ENCODE assay signal across 18 mouse cellular contexts in genomic region chr7:3397797-3398196, GRCm38 (mm10). TPM values are rescaled to one million over a fixed set of nuclear protein-coding genes. Genes with fewer than 3 reads are reported as not detected.
DNase-seq lines count a peak whose midpoint lies in the region; ATAC-seq lines count a peak whose summit lies in the region.
"Had no signal": no experiment of that assay in that cellular context is flagged by ENCODE, and none has a peak within 500 bp of the region (broad histone marks: within the 10 kb centered on the region; RNA-seq: fewer than 3 reads in every experiment).

No protein-coding gene starts in this region.

- no peaks in the 10 kb centered on the region for H3K4me1 ChIP-seq in kidney, embryonic 14.5 days (ENCODE audit: control insufficient read depth, insufficient read depth, low read length)
- H3K4me1 ChIP-seq in hindbrain, embryonic 13.5 days (replicated peaks), result peaks cover 43% of the 10 kb centered on the region
- H3K4me1 ChIP-seq in midbrain, embryonic 16.5 days (ENCODE audit: control insufficient read depth, insufficient read depth, low read length), result peaks cover 26% of the 10 kb centered on the region
- H3K4me1 ChIP-seq: embryonic facial prominence, embryonic 15.5 days; heart, embryonic 15.5 days; limb, embryonic 12.5 days had no signal

- H3K4me2 ChIP-seq in kidney, embryonic 14.5 days (replicated peaks; ENCODE audit: low read depth, low read length), result no peak overlapping the region
- peak overlapping the region; percentile 16; the same call in 1 of the 2 replicates for H3K4me2 ChIP-seq in hindbrain, embryonic 13.5 days
- H3K4me2 ChIP-seq in midbrain, embryonic 16.5 days (ENCODE audit: low read length), result peak overlapping the region; percentile 29
- H3K4me2 ChIP-seq: embryonic facial prominence, embryonic 15.5 days; heart, embryonic 15.5 days; limb, embryonic 12.5 days had no signal

- H3K4me3 ChIP-seq in kidney, embryonic 14.5 days (ENCODE audit: low read length), result no peak overlapping the region
- no peak overlapping the region for H3K4me3 ChIP-seq in hindbrain, embryonic 13.5 days
- H3K4me3 ChIP-seq in midbrain, embryonic 16.5 days (ENCODE audit: low read depth, low read length), result no peak overlapping the region
- H3K4me3 ChIP-seq: embryonic facial prominence, embryonic 15.5 days; heart, embryonic 15.5 days; limb, embryonic 12.5 days; myocyte had no signal

- H3K36me3 ChIP-seq in kidney, embryonic 14.5 days (ENCODE audit: control insufficient read depth, insufficient read depth, low read length), result no peaks in the 10 kb centered on the region
- peaks cover 24% of the 10 kb centered on the region for H3K36me3 ChIP-seq in hindbrain, embryonic 13.5 days
- peaks cover 4% of the 10 kb centered on the region; the same call in 1 of the 2 replicates for H3K36me3 ChIP-seq in midbrain, embryonic 16.5 days (ENCODE audit: control insufficient read depth, insufficient read depth, low read length)
- H3K36me3 ChIP-seq: embryonic facial prominence, embryonic 15.5 days; G1E; heart, embryonic 15.5 days had no signal

- DNase-seq in kidney, postnatal 4 days, result no peak
- peak; percentile 53 for DNase-seq in embryo, embryonic 11 days
- no peak for DNase-seq in spleen, postnatal 36 days (ENCODE audit: low spot score in 2 of 2)
- DNase-seq in adrenal gland, adult 2 months, result no peak
- DNase-seq: B cell, adult 2 months; cerebellum, adult 11 months had no signal

- H3K27me3 ChIP-seq in kidney, embryonic 14.5 days (ENCODE audit: control insufficient read depth, insufficient read depth, low read length), result no peaks in the 10 kb centered on the region
- no peaks in the 10 kb centered on the region for H3K27me3 ChIP-seq in hindbrain, embryonic 13.5 days
- H3K27me3 ChIP-seq in midbrain, embryonic 16.5 days (ENCODE audit: control insufficient read depth, insufficient read depth, low read depth, low read length), result no peaks in the 10 kb centered on the region
- H3K27me3 ChIP-seq: embryonic facial prominence, embryonic 15.5 days; heart, embryonic 15.5 days; limb, embryonic 12.5 days had no signal

- no peak overlapping the region for H3K27ac ChIP-seq in kidney, embryonic 14.5 days (ENCODE audit: low read depth, low read length)
- H3K27ac ChIP-seq in hindbrain, embryonic 13.5 days, result no peak overlapping the region
- H3K27ac ChIP-seq in midbrain, embryonic 16.5 days (ENCODE audit: low read length), result no peak overlapping the region
- H3K27ac ChIP-seq: embryonic facial prominence, embryonic 15.5 days; heart, embryonic 15.5 days; limb, embryonic 12.5 days had no signal

- no peaks in the 10 kb centered on the region; the same call in 1 of the 2 replicates for H3K9me3 ChIP-seq in kidney, embryonic 14.5 days (ENCODE audit: control insufficient read depth, low read length)
- no peaks in the 10 kb centered on the region for H3K9me3 ChIP-seq in hindbrain, embryonic 13.5 days
- H3K9me3 ChIP-seq in midbrain, embryonic 16.5 days (replicated peaks; ENCODE audit: control insufficient read depth, low read length, poor library complexity, severe bottlenecking), result no peaks in the 10 kb centered on the region
- H3K9me3 ChIP-seq: embryonic facial prominence, embryonic 15.5 days; G1E; heart, embryonic 15.5 days; limb, embryonic 12.5 days had no signal

- ATAC-seq in kidney, embryonic 14.5 days (ENCODE audit: low FRiP score, low TSS enrichment), result 0 out of 2 replicates have a peak, but pooled peaks have one; percentile 28
- ATAC-seq in hindbrain, embryonic 13.5 days (ENCODE audit: low FRiP score), result peak; percentile 61
- ATAC-seq in midbrain, embryonic 16.5 days, result peak; percentile 75
- ATAC-seq in erythroid progenitor cell, adult 5-6 weeks (replicated peaks; ENCODE audit: low FRiP score, poor library complexity, severe bottlenecking), result no peak
- ATAC-seq: inflammation-experienced regulatory T-cells, adult 6 months had no signal

- H3K9ac ChIP-seq in kidney, embryonic 14.5 days (ENCODE audit: low read depth, low read length), result no peak overlapping the region
- no peak overlapping the region; the same call in 1 of the 2 replicates for H3K9ac ChIP-seq in hindbrain, embryonic 13.5 days
- H3K9ac ChIP-seq in midbrain, embryonic 16.5 days (ENCODE audit: low read depth, low read length), result peak overlapping the region; percentile 17; the same call in 1 of the 2 replicates
- H3K9ac ChIP-seq: embryonic facial prominence, embryonic 15.5 days; heart, embryonic 15.5 days; limb, embryonic 12.5 days had no signal

- 41% methylated on average over 7 of the region's 7 CpGs for WGBS in kidney, embryonic 14.5 days
- WGBS in hindbrain, embryonic 13.5 days, result 15% methylated on average over 7 of the region's 7 CpGs
- WGBS in midbrain, embryonic 16.5 days, result 9% methylated on average over 7 of the region's 7 CpGs

RNA-seq across cellular contexts. Expression of gene Cacng8, which starts 7.3 kb away (rescaled TPM):
- 1.8 and 2.7 TPM in 2 replicates for polyA plus RNA-seq in kidney, embryonic 14.5 days (2014; fragmentation: Nextera tagmentation; extraction: Ambion mirVana)
- polyA plus RNA-seq in hindbrain, embryonic 13.5 days (2015; fragmentation: Nextera tagmentation; extraction: Ambion mirVana), result 12.4 and 12.9 TPM in 2 replicates
- polyA plus RNA-seq in midbrain, embryonic 16.5 days (2015; fragmentation: Nextera tagmentation; extraction: Ambion mirVana), result 13.3 and 17.3 TPM in 2 replicates
- not detected in 2 replicates for total RNA-seq in erythroid progenitor cell, adult 5-6 weeks (2015; ENCODE audit: low replicate concordance)
- not detected in 2 replicates for total RNA-seq in erythroid progenitor cell, adult 5-6 weeks (2017; ENCODE audit: low replicate concordance)
- total RNA-seq in adrenal gland, adult 2 months (2021), result 1 to 10 TPM; 2.7 to 6.9 TPM
- polyA plus RNA-seq in adrenal gland, adult 2 months (2012; rRNA removed), result 4.5 and 5.6 TPM in 2 replicates
- total RNA-seq: G1E; gastrocnemius, postnatal 4 days had no signal
- polyA plus RNA-seq: G1E; inflammation-experienced regulatory T-cells, adult 6 months; liver, embryonic 16.5 days had no signal

RNA-seq across cellular contexts. Expression of gene Cacng6, which starts 26.2 kb away (rescaled TPM):
- not detected in 2 replicates for polyA plus RNA-seq in kidney, embryonic 14.5 days (2014; fragmentation: Nextera tagmentation; extraction: Ambion mirVana)
- 0.13 and 0.16 TPM in 2 replicates for polyA plus RNA-seq in hindbrain, embryonic 13.5 days (2015; fragmentation: Nextera tagmentation; extraction: Ambion mirVana)
- 0.10 TPM in 1 of 2 replicates, not detected in the other for polyA plus RNA-seq in midbrain, embryonic 16.5 days (2015; fragmentation: Nextera tagmentation; extraction: Ambion mirVana)
- not detected in 2 replicates for total RNA-seq in erythroid progenitor cell, adult 5-6 weeks (2015; ENCODE audit: low replicate concordance)
- not detected in 2 replicates for total RNA-seq in erythroid progenitor cell, adult 5-6 weeks (2017; ENCODE audit: low replicate concordance)
- total RNA-seq in adrenal gland, adult 2 months (2021), result under 1 TPM in 1 of 2 experiments, not detected in 1; 0.38 TPM
- polyA plus RNA-seq in adrenal gland, adult 2 months (2012; rRNA removed), result 0.26 TPM in 1 of 2 replicates, not detected in the other
- polyA plus RNA-seq: G1E; inflammation-experienced regulatory T-cells, adult 6 months had no signal
